Mouse (Mus musculus) intestine, embryonic 16.5 days (tissue): Measurements from ENCODE around the gene Tubgcp4. TPM values are rescaled to one million over a fixed set of nuclear protein-coding genes. Genes with fewer than 3 reads are reported as not detected.
A peak's percentile ranks its signal among the peaks of the same experiment; 100 is the strongest.

Source experiments
- ATAC-seq: fragments of 200-750 bp; cut with Nextera tagmentation; 2 replicates; pipeline ENCODE4 v1.8.0; 2017; ENCODE audit warnings: moderate TSS enrichment, moderate library complexity
- H3K27ac ChIP-seq: fragments of 300-500 bp; sonication (generic); 2 replicates; pipeline ENCODE4 v1.5.1; 2014; ENCODE audit warnings: mild to moderate bottlenecking, low read length
- H3K27me3 ChIP-seq: fragments of 300-500 bp; sonication (generic); replicated peaks from 2 replicates; pipeline ENCODE4 v1.6.1; 2014; ENCODE audit warnings: low read length, control low read depth, mixed read lengths; ENCODE audit not compliant: control insufficient read depth, insufficient read depth
- H3K36me3 ChIP-seq: fragments of 300-500 bp; sonication (generic); 2 replicates; pipeline ENCODE4 v1.6.1; 2014; ENCODE audit warnings: low read length, control low read depth; ENCODE audit not compliant: control insufficient read depth, insufficient read depth
- H3K4me1 ChIP-seq: fragments of 300-500 bp; sonication (generic); 2 replicates; pipeline ENCODE4 v1.6.1; 2014; ENCODE audit warnings: low read length, control low read depth, mixed read lengths; ENCODE audit not compliant: control insufficient read depth, insufficient read depth
- H3K4me2 ChIP-seq: fragments of 300-500 bp; sonication (generic); 2 replicates; pipeline ENCODE4 v1.6.1; 2014; ENCODE audit warnings: low read depth, low read length, control low read depth
- H3K4me3 ChIP-seq: fragments of 300-500 bp; sonication (generic); 2 replicates; pipeline ENCODE4 v1.5.1; 2014; ENCODE audit warnings: mild to moderate bottlenecking, low read length
- H3K9ac ChIP-seq: fragments of 300-500 bp; sonication (generic); 2 replicates; pipeline ENCODE4 v1.6.1; 2014; ENCODE audit warnings: low read depth, low read length
- H3K9me3 ChIP-seq: fragments of 300-500 bp; sonication (generic); 2 replicates; pipeline ENCODE4 v1.6.1; 2016; ENCODE audit warnings: low read length, control low read depth; ENCODE audit not compliant: control insufficient read depth
- WGBS: fragments of 180-500 bp; shearing (Covaris S2); extraction: QIAGEN DNeasy Blood & Tissue Kit; methylation state at CpG from one replicate; pipeline ENCODE4 v1.1.7; 2014; 5-methylcytosine and 5-hydroxymethylcytosine counted together
- polyA plus RNA-seq: library from polyadenylated mRNA; unstranded; fragments of >200 nt; fragmentation: Nextera tagmentation; extraction: Ambion mirVana; gene quantifications from 2 replicates; pipeline ENCODE4 v1.2.1, GENCODE M21; 2015

Gene Tubgcp4
- polyA plus RNA-seq, 1 experiment from 2014 or later, result 37.2 TPM

- ATAC-seq, result no peak
- H3K36me3 ChIP-seq, result peaks cover 6% of the 10 kb centered on the region
- H3K9ac ChIP-seq, result peak overlapping the region; percentile 95
These were observed 29.0 kb upstream of the Tubgcp4 start for GRCm38 (mm10) chr2:121141216-121142035.

GRCm38 (mm10) chr2:121142415-121142814, 28.0 kb upstream of the Tubgcp4 start:
- Histone ChIP-seq H3K9me3 (no peaks in the 10 kb centered on the region), H3K36me3 (peaks cover 6% of the 10 kb centered on the region), H3K9ac (no peak overlapping the region), H3K27me3 (no peaks in the 10 kb centered on the region), H3K4me2 (no peak overlapping the region), H3K4me1 (peaks cover 15% of the 10 kb centered on the region), H3K4me3 (no peak overlapping the region), H3K27ac (no peak overlapping the region)
- no peak for ATAC-seq
- 82% methylated on average over 2 of the region's 2 CpGs for WGBS

More at GRCm38 (mm10) chr2:121141216-121142035, 29.0 kb upstream of the Tubgcp4 start:
- H3K9me3 ChIP-seq, result no peaks in the 10 kb centered on the region
- H3K27me3 ChIP-seq, result no peaks in the 10 kb centered on the region
- peaks cover 15% of the 10 kb centered on the region for H3K4me1 ChIP-seq
- 69% methylated on average over 16 of the region's 16 CpGs for WGBS
- H3K27ac ChIP-seq, result peak overlapping the region; percentile 99
- peak overlapping the region; percentile 73 for H3K4me3 ChIP-seq
- H3K4me2 ChIP-seq, result peak overlapping the region; percentile 88

- no peaks in the 10 kb centered on the region for H3K4me1 ChIP-seq
- H3K27ac ChIP-seq, result no peak overlapping the region
- no peak for ATAC-seq
- 87% methylated on average over 5 of the region's 5 CpGs for WGBS
- H3K27me3 ChIP-seq, result no peaks in the 10 kb centered on the region
- H3K9me3 ChIP-seq, result no peaks in the 10 kb centered on the region
- H3K4me3 ChIP-seq, result no peak overlapping the region
- H3K9ac ChIP-seq, result no peak overlapping the region
- no peak overlapping the region for H3K4me2 ChIP-seq
- H3K36me3 ChIP-seq, result peaks cover 3% of the 10 kb centered on the region; the same call in 1 of the 2 replicates
These were observed 20.8 kb upstream of the Tubgcp4 start for GRCm38 (mm10) chr2:121149679-121150078.

GRCm38 (mm10) chr2:121153100-121153499, 17.4 kb upstream of the Tubgcp4 start:
- H3K27me3 ChIP-seq, result no peaks in the 10 kb centered on the region
- no peak for ATAC-seq
- no peak overlapping the region for H3K4me3 ChIP-seq
- H3K4me2 ChIP-seq, result no peak overlapping the region
- H3K36me3 ChIP-seq, result 0 out of 2 replicates have a peak, but pooled peaks cover 3% of the 10 kb centered on the region
- WGBS, result 87% methylated on average over 3 of the region's 3 CpGs
- no peaks in the 10 kb centered on the region for H3K4me1 ChIP-seq
- no peaks in the 10 kb centered on the region for H3K9me3 ChIP-seq
- H3K27ac ChIP-seq, result no peak overlapping the region
- H3K9ac ChIP-seq, result no peak overlapping the region

- peaks cover 6% of the 10 kb centered on the region; the same call in 1 of the 2 replicates for H3K36me3 ChIP-seq
- ATAC-seq, result no peak
- no peaks in the 10 kb centered on the region for H3K27me3 ChIP-seq
- peak overlapping the region; percentile 88 for H3K4me3 ChIP-seq
- H3K9me3 ChIP-seq, result no peaks in the 10 kb centered on the region
- H3K27ac ChIP-seq, result no peak overlapping the region
- 38% methylated on average over 4 of the region's 4 CpGs for WGBS
- H3K4me1 ChIP-seq, result peaks cover 14% of the 10 kb centered on the region
- H3K4me2 ChIP-seq, result peak overlapping the region; percentile 86
- H3K9ac ChIP-seq, result peak overlapping the region; percentile 90
These were observed 1.3 kb upstream of the Tubgcp4 start for GRCm38 (mm10) chr2:121169173-121169572.

- Histone ChIP-seq H3K9me3 (no peaks in the 10 kb centered on the region), H3K4me1 (peaks cover 14% of the 10 kb centered on the region), H3K27me3 (no peaks in the 10 kb centered on the region), H3K27ac (peak overlapping the region; percentile 90), H3K36me3 (peaks cover 6% of the 10 kb centered on the region; the same call in 1 of the 2 replicates), H3K4me3 (peak overlapping the region; percentile 88), H3K4me2 (peak overlapping the region; percentile 86), H3K9ac (peak overlapping the region; percentile 90)
- no peak for ATAC-seq
- 3% methylated on average over 9 of the region's 9 CpGs for WGBS
These were observed 552 bp upstream of the Tubgcp4 start for GRCm38 (mm10) chr2:121169902-121170301.

- peaks cover 14% of the 10 kb centered on the region for H3K4me1 ChIP-seq
- peak; percentile 97 for ATAC-seq
- peak within 1 kb of the TSS; percentile 90 for H3K9ac ChIP-seq
- no peaks in the 10 kb centered on the region for H3K27me3 ChIP-seq
- peak within 1 kb of the TSS; percentile 86 for H3K4me2 ChIP-seq
- peak within 1 kb of the TSS; percentile 88 for H3K4me3 ChIP-seq
- H3K27ac ChIP-seq, result peak within 1 kb of the TSS; percentile 90
- peaks cover 6% of the 10 kb centered on the region for H3K36me3 ChIP-seq
- no peaks in the 10 kb centered on the region for H3K9me3 ChIP-seq
- under 1% methylated on average over 64 of the region's 66 CpGs for WGBS
These were observed 707 bp downstream of the Tubgcp4 start, which contains the start of gene Zscan29 for GRCm38 (mm10) chr2:121170980-121171742. TSS of gene Zscan29 (minus strand) at chr2:121171125.

- Histone ChIP-seq H3K4me2 (no peak overlapping the region), H3K9me3 (no peaks in the 10 kb centered on the region), H3K27ac (no peak overlapping the region), H3K4me1 (no peaks in the 10 kb centered on the region), H3K27me3 (no peaks in the 10 kb centered on the region), H3K4me3 (no peak overlapping the region), H3K36me3 (peaks cover 15% of the 10 kb centered on the region), H3K9ac (no peak overlapping the region)
- no peak for ATAC-seq
- WGBS, result 95% methylated on average over 3 of the region's 3 CpGs
These were observed 8.5 kb downstream of the Tubgcp4 start for GRCm38 (mm10) chr2:121178828-121179479.

- H3K9me3 ChIP-seq, result no peaks in the 10 kb centered on the region
- H3K27me3 ChIP-seq, result no peaks in the 10 kb centered on the region
- H3K4me2 ChIP-seq, result no peak overlapping the region
- no peak overlapping the region for H3K27ac ChIP-seq
- 80% methylated on average over 5 of the region's 5 CpGs for WGBS
- no peaks in the 10 kb centered on the region for H3K4me1 ChIP-seq
- no peak overlapping the region for H3K4me3 ChIP-seq
- H3K9ac ChIP-seq, result no peak overlapping the region
- ATAC-seq, result no peak
- peaks cover 2% of the 10 kb centered on the region for H3K36me3 ChIP-seq
These were observed 13.0 kb downstream of the Tubgcp4 start for GRCm38 (mm10) chr2:121183431-121183830.
